Mouse (Mus musculus): Measurements from ENCODE around the gene Lta. TPM values are rescaled to one million over a fixed set of nuclear protein-coding genes. Genes with fewer than 3 reads are reported as not detected.

Gene Lta
- 12.2 and 19.0 TPM in 2 replicates for polyA plus RNA-seq (2012; rRNA removed; ENCODE audit: low replicate concordance)

DNA sequence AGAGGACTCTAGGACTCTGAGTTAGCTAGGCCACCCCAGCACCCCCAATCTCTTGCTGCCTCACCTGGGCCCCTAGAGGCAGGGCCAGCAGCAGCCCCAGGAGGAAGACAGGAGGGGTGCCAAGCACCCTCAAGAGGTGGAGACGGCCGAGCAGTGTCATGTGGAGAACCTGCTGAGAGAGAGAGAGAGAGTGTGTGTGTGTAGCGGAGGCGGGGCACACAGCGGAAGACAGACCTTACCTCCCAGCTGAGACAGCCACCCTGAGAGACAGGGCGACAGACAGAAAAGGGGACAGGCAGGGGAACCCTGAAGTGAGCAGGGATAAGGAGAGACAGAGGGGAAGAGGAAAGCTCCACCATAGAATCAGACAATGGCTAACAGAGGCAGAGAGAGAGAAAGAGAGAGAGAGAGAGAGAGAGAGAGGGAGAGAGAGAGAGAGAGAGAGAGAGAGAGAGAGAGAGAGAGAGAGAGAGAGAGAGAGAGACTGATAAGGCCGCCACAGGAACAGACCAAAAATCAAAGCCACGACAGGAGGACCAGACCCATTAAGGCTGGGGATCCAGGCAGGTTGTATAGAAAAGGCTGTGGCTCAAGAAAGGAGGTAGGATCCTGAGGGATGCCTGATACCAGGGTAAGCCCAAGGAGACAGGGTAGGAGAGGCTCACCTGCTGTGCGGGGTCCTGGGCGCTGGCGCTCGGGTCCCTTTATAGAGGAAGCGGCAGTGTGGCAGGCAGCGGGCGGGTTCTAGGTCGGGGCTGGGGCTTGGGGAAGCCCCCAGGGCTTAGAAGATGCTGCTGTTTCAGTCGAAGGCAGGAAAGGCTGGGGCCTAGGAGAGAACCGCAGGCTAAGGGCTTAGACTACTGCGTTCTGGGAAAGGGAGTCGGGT lies at the start of gene Lta:
Gene Lta, minus strand, starts transcription at position 858 of the 886 bp plus-strand sequence.

DNA sequence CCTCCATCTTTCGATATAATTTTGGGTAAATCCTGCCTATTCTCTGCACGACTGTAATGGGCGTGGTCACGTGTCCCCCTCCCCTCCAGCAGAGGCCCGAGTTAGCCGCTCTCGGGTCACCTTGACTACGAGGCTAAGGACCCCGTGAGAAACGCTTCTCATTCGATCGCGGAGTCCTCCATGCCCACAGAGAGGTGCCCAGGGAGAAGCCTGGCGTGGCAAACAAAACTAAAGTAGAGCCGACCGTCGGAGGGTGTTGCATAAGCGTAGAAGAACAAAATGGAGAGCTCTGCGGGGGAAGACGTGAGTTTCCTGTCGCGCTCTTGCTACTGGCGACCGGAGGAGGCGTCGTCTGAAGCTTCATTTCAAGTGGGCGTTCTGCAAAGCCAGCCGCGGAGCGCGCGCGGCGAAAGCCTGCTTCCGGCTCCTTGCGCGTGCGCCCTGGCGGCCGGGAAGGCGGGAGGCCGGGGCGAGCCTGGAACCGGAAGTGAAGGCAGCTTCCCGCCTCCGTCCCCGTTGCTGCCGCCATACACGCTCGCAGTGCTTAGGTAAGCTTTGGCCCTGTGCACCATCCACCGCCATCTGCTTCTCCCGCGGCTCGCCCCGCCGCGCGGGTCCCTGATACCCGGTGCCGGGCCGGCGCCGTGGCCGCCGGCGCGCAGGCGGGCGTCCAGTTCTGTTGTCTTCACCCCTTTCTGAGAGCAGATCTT lies 36.3 kb upstream of the Lta start, which contains the start of gene Ddx39b:
Gene Ddx39b, plus strand, starts transcription at position 442 of the 710 bp plus-strand sequence.

DNA sequence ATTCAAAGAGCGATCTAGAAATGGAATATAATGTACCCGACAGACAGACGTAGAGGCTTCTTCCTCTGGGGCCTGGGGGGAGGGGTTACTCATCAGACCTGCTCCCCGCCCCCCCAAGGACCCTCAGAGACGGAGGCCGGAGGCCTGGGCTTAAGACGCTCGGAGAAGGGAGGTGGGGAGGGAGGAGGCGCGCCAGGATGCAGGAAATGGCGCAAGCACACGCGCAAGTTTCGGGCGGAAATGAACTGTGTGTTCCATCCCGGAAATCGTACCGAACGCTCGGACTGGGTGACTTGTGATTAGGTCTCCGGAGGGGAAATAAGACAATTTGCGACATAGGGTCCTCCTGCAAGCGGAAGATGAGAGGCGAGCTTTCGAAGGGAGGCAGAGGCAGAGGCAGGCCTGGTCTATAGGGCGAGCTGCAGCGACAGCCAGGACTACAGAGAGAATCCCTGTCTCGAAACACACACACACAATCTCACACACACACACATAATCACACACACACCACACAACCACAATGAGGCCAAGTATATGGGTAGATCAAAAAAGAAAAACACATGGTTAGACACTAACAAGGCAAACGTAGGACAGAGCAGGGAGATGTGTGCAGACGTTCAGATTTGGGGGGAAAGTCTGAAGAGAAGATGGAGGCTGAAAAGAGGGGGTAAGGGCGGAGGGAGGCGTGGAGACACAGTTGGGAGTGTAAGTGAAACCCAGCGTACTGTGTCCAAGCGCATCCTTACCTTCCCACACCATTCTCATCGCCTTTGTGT lies 30.7 kb upstream of the Lta start, which contains the start of gene Nfkbil1:
Gene Nfkbil1, minus strand, starts transcription at position 179 of the 776 bp plus-strand sequence.

DNA sequence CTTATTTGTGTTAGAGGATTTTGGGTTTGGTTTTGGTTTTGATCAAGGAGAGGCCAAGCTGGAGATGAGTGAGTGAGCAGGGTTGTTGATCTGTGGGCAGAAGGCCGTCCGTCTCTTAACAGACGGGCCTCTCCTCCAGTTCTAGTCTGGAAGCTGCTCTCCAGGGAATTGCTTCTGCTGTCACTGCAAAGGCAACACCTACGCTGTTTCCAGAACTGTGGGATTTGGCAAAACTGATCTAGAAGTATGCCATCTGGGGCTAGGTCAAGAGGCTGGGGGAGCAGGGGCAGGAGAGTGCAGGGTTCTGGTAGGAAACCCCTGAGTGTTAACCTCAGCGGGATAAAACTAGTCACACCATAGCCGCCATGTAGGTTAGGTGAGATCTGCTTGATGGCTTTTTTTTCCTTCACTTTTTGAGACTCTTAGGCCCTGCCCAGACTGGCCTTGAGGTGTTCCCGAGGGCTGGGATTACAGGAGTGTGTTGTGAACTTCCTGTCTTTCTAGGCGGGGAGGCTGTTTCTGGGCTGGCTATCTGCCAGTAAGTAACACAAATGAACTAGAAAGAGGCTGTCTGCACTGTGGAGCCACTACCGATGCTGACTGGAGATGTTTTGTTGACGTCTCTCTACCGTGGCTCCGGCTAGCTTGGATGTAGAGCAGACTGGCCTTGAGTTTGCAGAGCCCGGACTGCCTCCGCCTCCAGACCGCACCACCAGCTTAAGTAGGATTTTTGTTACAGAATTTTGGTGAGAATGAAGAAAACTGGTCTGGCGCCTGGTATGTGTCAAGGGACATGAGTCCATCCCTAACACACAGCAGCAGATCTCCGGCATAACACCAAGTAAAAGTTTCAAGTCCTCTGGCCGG lies 28.2 kb upstream of the Lta start, which contains the start of gene Atp6v1g2:
Gene Atp6v1g2, plus strand, starts transcription at position 547 of the 867 bp plus-strand sequence.

DNA sequence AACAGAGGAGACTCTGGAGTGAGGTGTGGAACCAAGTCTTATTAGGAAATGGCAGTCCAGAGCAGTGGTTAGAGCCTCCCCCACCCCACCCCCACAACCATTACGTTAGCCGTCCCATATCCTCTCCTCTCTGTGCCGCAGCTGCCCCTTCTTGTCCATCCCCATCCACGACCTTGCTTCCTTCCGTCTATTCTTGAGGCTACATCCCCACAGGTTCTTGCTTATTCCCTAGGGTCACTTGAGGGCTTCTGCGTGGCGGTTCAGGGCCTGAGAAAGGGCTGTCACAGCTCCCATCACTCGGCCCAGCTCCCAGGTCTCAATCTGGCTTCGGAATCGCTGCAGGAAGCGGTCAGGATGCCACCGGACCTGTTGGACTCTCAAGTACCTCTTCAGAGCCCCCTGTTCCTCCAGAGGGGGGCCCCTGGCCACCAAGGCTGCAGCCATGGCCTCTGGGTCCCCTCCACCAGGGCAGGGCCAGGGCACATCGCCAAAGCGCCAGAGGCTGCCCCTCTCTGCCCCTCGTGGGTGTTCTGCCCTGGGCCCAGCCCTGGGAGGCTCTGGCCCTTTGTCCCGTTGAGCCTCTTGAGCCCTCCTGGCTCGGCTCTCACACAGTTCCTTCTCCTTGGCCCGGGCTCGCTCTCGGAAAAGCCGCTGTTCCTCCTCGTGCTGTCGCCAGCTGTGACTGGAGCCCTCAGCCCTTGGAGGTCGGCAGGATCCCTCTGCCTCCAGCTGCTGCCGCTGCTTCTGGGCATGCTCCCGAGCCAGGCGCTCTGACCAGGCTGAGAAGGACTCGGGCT lies 15.2 kb upstream of the Lta start, which contains the start of gene Gm16181:
Gene Gm16181, plus strand, starts transcription at position 679 of the 797 bp plus-strand sequence.

DNA sequence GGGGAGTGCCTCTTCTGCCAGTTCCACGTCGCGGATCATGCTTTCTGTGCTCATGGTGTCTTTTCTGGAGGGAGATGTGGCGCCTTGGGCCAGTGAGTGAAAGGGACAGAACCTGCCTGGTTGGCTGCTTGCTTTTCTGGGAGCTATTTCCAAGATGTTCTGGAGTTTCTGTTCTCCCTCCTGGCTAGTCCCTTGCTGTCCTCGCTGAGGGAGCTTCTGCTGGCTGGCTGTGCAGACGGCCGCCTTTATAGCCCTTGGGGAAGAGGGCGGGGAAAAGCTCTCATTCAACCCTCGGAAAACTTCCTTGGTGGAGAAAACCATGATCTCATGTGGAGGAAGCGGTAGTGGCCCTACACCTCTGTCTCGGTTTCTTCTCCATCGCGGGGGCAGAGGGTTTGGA lies 3.4 kb downstream of the Lta start, which contains the start of gene Tnf:
Gene Tnf, minus strand, starts transcription at position 221 of the 400 bp plus-strand sequence.

DNA sequence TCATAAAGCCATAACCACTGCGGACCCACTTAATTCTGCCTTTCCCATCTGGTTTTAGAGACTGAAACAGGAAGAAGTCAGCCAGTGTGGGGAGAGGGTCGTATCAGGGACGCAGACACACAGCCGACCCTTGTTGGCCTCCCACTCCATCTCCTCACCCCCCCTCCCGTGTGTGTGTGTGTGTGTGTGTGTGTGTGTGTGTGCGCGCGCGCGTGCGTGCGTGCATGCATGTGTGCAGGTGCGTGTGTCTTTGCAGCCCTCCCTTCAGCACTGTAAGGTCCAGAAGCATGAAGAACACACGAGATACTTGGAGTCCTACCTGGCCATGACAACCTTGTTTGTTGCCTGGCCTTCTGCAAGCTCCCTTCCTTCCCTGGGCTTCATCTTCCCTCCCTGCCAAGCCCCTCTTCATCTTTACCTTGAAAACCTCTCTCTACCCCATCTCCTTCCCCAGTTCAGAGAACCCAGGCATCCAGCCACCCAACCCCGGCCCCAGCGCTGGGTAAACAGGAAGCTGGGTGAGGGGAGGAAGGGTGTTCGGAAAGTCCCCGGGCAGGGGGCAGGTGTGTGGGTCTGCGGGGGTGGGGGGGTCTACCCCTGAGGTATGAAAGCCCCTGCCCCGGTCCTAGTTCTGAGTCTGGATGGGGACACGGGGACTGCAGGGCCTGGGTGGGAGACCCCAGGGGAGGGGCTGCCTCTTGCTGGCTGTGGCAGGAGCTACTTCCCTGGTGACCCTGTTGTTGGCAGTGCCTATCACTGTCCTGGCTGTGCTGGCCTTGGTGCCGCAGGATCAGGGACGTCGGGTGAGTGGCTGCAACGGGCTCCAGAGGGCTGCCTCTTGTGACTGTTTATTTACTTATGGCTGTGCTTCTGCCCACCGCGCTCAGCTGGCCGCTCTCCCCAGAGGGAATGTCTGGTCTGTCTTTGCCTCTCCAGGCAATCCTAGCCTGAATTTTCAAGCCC lies 11.0 kb downstream of the Lta start, which contains the start of gene Ltb:
Gene Ltb, plus strand, starts transcription at position 559 of the 963 bp plus-strand sequence.

DNA sequence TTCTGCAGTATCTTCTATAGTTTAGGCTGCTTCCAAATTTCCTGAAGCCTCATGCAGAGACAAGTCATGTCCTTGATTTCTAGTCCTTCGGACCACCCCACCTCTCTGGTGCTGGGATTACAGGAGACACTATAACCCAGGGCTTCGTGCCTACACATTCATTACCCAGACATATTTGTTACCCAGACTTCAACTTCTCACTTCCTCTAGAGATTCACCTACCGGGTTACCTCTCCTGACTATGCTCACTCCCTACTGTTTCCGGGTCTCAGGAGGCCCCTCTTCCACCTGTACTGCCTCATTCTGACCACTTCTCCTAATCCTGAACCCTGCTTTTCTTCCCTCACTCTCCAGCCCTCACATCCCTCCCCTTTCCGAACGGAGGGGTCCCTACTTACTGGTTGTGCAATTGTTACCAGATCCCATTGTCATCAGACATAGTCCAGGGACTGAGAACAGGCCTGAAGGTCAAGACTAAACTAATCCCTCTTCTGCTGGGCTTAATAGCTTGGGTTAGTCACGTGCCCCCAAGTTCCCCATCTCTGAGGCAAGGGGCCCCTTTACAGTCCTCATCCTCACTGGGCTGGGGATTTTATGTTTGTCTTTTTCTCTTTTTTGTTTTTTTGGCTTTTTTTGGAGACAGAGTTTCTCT lies 17.1 kb downstream of the Lta start, which contains the start of gene Lst1:
Gene Lst1, minus strand, starts transcription at position 481 of the 652 bp plus-strand sequence.

DNA sequence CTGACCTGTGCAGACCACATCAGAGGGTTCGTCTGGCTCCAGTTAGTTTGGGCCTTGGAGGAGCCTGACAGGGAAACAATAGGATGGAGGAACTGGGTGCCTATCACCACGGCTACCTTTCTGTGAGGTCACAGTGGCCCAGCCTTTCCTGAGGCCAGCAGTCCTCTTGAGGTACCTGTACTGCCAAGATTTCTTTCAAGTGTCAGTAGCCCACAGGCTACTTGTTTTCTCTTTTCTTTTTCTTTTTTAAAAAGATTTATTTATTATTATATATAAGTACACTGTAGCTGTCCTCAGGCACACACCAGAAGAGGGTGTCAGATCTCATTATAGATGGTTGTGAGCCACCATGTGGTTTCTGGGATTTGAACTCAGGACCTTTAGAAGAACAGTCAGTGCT lies 29.2 kb downstream of the Lta start, which contains the start of gene Aif1:
Gene Aif1, minus strand, starts transcription at position 101 of the 400 bp plus-strand sequence.

DNA sequence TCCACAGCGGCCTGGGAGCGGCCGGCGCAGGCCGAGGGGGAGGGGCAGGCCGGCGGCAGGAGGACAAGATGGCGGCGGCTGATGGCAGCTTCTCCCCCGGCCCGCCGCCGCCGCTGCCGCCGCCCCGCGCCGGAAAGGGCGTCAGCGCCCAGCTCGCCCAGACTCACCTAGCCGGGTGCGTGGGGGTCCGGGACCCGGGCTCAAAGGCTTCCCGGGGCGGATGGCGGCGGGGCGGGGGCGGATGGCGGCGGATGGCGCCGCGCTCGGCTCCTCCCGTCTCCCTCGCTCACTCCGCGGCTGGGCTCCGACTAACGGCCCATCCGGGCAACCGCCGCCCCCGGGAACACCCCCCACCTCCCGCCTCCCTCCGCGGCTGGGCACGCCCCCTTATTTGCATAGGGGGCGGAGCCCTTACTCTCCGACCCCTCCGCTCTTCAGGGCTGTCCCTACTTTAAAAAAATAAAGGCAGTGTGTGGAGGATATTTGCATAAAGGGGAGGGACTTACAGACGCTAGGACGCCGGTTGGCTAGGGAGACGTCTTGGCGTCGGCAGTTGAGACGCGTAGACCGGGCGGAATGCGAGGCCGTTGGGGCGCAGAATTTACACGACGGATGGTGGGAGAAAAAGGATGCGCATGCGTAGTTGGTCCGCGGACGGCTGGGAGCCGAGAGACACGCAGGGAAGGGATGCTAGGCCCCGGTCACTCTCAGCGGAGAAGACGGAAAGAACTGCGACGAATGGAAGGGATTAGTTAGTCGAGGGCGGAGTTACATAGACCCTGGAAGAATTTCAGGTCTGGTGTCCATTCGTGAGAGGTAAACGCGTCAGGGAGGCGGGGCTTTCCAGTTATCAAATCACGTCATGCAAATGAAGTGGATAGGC lies 40.3 kb downstream of the Lta start, which contains the start of gene Prrc2a:
Gene Prrc2a, minus strand, starts transcription at position 330 of the 883 bp plus-strand sequence.

Other genes with a start within 250 kb of the Lta start
- 43.1 and 146 TPM in 2 replicates for gene Hspa1b, start 246.1 kb downstream of the Lta start, polyA plus RNA-seq (2012; rRNA removed; ENCODE audit: low replicate concordance)
- gene Gm20481, start 235.4 kb downstream of the Lta start, polyA plus RNA-seq (2012; rRNA removed; ENCODE audit: low replicate concordance) = 0.30 TPM in 1 of 2 replicates, not detected in the other
- gene Hspa1a, start 233.2 kb downstream of the Lta start, polyA plus RNA-seq (2012; rRNA removed; ENCODE audit: low replicate concordance) = 17.7 and 42.4 TPM in 2 replicates
- gene Hspa1l, start 232.6 kb downstream of the Lta start, polyA plus RNA-seq (2012; rRNA removed; ENCODE audit: low replicate concordance) = 0.30 and 3.0 TPM in 2 replicates
- 75.4 and 108 TPM in 2 replicates for gene Lsm2, start 223.5 kb downstream of the Lta start, polyA plus RNA-seq (2012; rRNA removed; ENCODE audit: low replicate concordance)
- gene Vars, start 204.4 kb downstream of the Lta start, polyA plus RNA-seq (2012; rRNA removed; ENCODE audit: low replicate concordance) = 197 and 475 TPM in 2 replicates
- gene Vwa7, start 188.8 kb downstream of the Lta start, polyA plus RNA-seq (2012; rRNA removed; ENCODE audit: low replicate concordance) = 1.4 and 3.9 TPM in 2 replicates
- gene Sapcd1, start 177.3 kb downstream of the Lta start, polyA plus RNA-seq (2012; rRNA removed; ENCODE audit: low replicate concordance) = 1.7 and 2.0 TPM in 2 replicates
- gene Msh5, start 158.6 kb downstream of the Lta start, polyA plus RNA-seq (2012; rRNA removed; ENCODE audit: low replicate concordance) = 4.2 and 4.8 TPM in 2 replicates
- gene Clic1, start 155.4 kb downstream of the Lta start, polyA plus RNA-seq (2012; rRNA removed; ENCODE audit: low replicate concordance) = 110 and 121 TPM in 2 replicates
- gene Ddah2, start 146.3 kb downstream of the Lta start, polyA plus RNA-seq (2012; rRNA removed; ENCODE audit: low replicate concordance) = 58.1 and 90.9 TPM in 2 replicates
- gene Ly6g6c, start 140.0 kb downstream of the Lta start, polyA plus RNA-seq (2012; rRNA removed; ENCODE audit: low replicate concordance) = 1.5 and 25.2 TPM in 2 replicates
- gene Mpig6b, start 139.2 kb downstream of the Lta start, polyA plus RNA-seq (2012; rRNA removed; ENCODE audit: low replicate concordance) = 0.67 and 0.80 TPM in 2 replicates
- gene Ly6g6e, start 128.4 kb downstream of the Lta start, polyA plus RNA-seq (2012; rRNA removed; ENCODE audit: low replicate concordance) = 5.7 and 9.0 TPM in 2 replicates
- 1.1 and 2.2 TPM in 2 replicates for gene Ly6g6d, start 127.3 kb downstream of the Lta start, polyA plus RNA-seq (2012; rRNA removed; ENCODE audit: low replicate concordance)
- 0.19 TPM in 1 of 2 replicates, not detected in the other for gene Ly6g6f, start 119.7 kb downstream of the Lta start, polyA plus RNA-seq (2012; rRNA removed; ENCODE audit: low replicate concordance)
- 200 and 293 TPM in 2 replicates for gene Abhd16a, start 116.1 kb downstream of the Lta start, polyA plus RNA-seq (2012; rRNA removed; ENCODE audit: low replicate concordance)
- gene Ly6g5c, start 97.1 kb downstream of the Lta start, polyA plus RNA-seq (2012; rRNA removed; ENCODE audit: low replicate concordance) = not detected in 2 replicates
- 3.5 and 4.4 TPM in 2 replicates for gene Ly6g5b, start 89.9 kb downstream of the Lta start, polyA plus RNA-seq (2012; rRNA removed; ENCODE audit: low replicate concordance)
- 16.3 and 24.8 TPM in 2 replicates for gene Gpank1, start 83.9 kb downstream of the Lta start, polyA plus RNA-seq (2012; rRNA removed; ENCODE audit: low replicate concordance)
- 376 and 470 TPM in 2 replicates for gene Csnk2b, start 83.3 kb downstream of the Lta start, polyA plus RNA-seq (2012; rRNA removed; ENCODE audit: low replicate concordance)
- 8.7 and 9.2 TPM in 2 replicates for gene D17H6S53E, start 79.0 kb downstream of the Lta start, polyA plus RNA-seq (2012; rRNA removed; ENCODE audit: low replicate concordance)
- 0.16 and 0.93 TPM in 2 replicates for gene Apom, start 73.3 kb downstream of the Lta start, polyA plus RNA-seq (2012; rRNA removed; ENCODE audit: low replicate concordance)
- gene Bag6, start 70.2 kb downstream of the Lta start, polyA plus RNA-seq (2012; rRNA removed; ENCODE audit: low replicate concordance) = 203 and 278 TPM in 2 replicates
- gene Prrc2a, start 40.5 kb downstream of the Lta start, polyA plus RNA-seq (2012; rRNA removed; ENCODE audit: low replicate concordance) = 344 and 571 TPM in 2 replicates
- 2.8 and 5.7 TPM in 2 replicates for gene Aif1, start 29.3 kb downstream of the Lta start, polyA plus RNA-seq (2012; rRNA removed; ENCODE audit: low replicate concordance)
- gene Lst1, start 16.9 kb downstream of the Lta start, polyA plus RNA-seq (2012; rRNA removed; ENCODE audit: low replicate concordance) = 48.2 and 60.4 TPM in 2 replicates
- 118 and 400 TPM in 2 replicates for gene Ltb, start 10.9 kb downstream of the Lta start, polyA plus RNA-seq (2012; rRNA removed; ENCODE audit: low replicate concordance)
- gene Tnf, start 3.3 kb downstream of the Lta start, polyA plus RNA-seq (2012; rRNA removed; ENCODE audit: low replicate concordance) = 7.1 and 9.9 TPM in 2 replicates
- 0.80 and 4.0 TPM in 2 replicates for gene Gm16181, start 15.5 kb upstream of the Lta start, polyA plus RNA-seq (2012; rRNA removed; ENCODE audit: low replicate concordance)
- gene Atp6v1g2, start 28.3 kb upstream of the Lta start, polyA plus RNA-seq (2012; rRNA removed; ENCODE audit: low replicate concordance) = 6.5 and 11.8 TPM in 2 replicates
- gene Nfkbil1, start 30.4 kb upstream of the Lta start, polyA plus RNA-seq (2012; rRNA removed; ENCODE audit: low replicate concordance) = 10.2 and 38.6 TPM in 2 replicates
- 265 and 272 TPM in 2 replicates for gene Ddx39b, start 36.4 kb upstream of the Lta start, polyA plus RNA-seq (2012; rRNA removed; ENCODE audit: low replicate concordance)
- 1,785 and 2,234 TPM in 2 replicates for gene H2-D1, start 57.4 kb upstream of the Lta start, polyA plus RNA-seq (2012; rRNA removed; ENCODE audit: low replicate concordance)
- 0.06 and 0.08 TPM in 2 replicates for gene H2-Q1, start 115.1 kb upstream of the Lta start, polyA plus RNA-seq (2012; rRNA removed; ENCODE audit: low replicate concordance)
- 2.9 and 3.9 TPM in 2 replicates for gene H2-Q2, start 136.9 kb upstream of the Lta start, polyA plus RNA-seq (2012; rRNA removed; ENCODE audit: low replicate concordance)
- 138 and 275 TPM in 2 replicates for gene H2-Q4, start 174.3 kb upstream of the Lta start, polyA plus RNA-seq (2012; rRNA removed; ENCODE audit: low replicate concordance)
- gene H2-Q6, start 219.5 kb upstream of the Lta start, polyA plus RNA-seq (2012; rRNA removed; ENCODE audit: low replicate concordance) = 123 and 169 TPM in 2 replicates
- gene H2-Q7, start 233.8 kb upstream of the Lta start, polyA plus RNA-seq (2012; rRNA removed; ENCODE audit: low replicate concordance) = 529 and 618 TPM in 2 replicates

Measured in mammary gland, adult 2 months (tissue).